In genomic region chr15:100057698-100058097, GRCm38 (mm10) we compare ENCODE assay signal across 19 mouse cellular contexts. TPM values are rescaled to one million over a fixed set of nuclear protein-coding genes. Genes with fewer than 3 reads are reported as not detected.
DNase-seq lines count a peak whose midpoint lies in the region; ATAC-seq and TF ChIP-seq lines count a peak whose summit lies in the region.
"Had no signal": no experiment of that assay in that cellular context is flagged by ENCODE, and none has a peak within 500 bp of the region (broad histone marks: within the 10 kb centered on the region; RNA-seq: fewer than 3 reads in every experiment).

No protein-coding gene starts in this region.

- peak overlapping the region; percentile 37; the same call in 1 of the 2 replicates for H3K4me2 ChIP-seq in liver, embryonic 12.5 days
- no peak overlapping the region for H3K4me2 ChIP-seq in liver, postnatal 0 days (ENCODE audit: low read depth, low read length)
- H3K4me2 ChIP-seq in liver, embryonic 14.5 days (ENCODE audit: low read depth), result no peak overlapping the region
- H3K4me2 ChIP-seq: embryonic facial prominence, embryonic 12.5 days; heart, embryonic 13.5 days; hindbrain, embryonic 15.5 days had no signal

- H3K79me2 ChIP-seq in MEL (ENCODE audit: control insufficient read depth, insufficient read depth, low read length, poor library complexity), result no peaks in the 10 kb centered on the region; the same call in 1 of the 2 replicates

- H3K36me3 ChIP-seq in liver, embryonic 12.5 days, result no peaks in the 10 kb centered on the region
- H3K36me3 ChIP-seq in liver, postnatal 0 days (replicated peaks; ENCODE audit: insufficient read depth, low read length), result 0 out of 2 replicates have a peak, but pooled peaks cover 3% of the 10 kb centered on the region
- H3K36me3 ChIP-seq in MEL (ENCODE audit: control insufficient read depth in 1 of 2, insufficient read depth in 2 of 2, low read length in 2 of 2), result peaks cover 0 to 5% of the 10 kb centered on the region in 2 experiments; a peak in 2 of 4 replicates
- H3K36me3 ChIP-seq in liver, embryonic 14.5 days (replicated peaks; ENCODE audit: control insufficient read depth, insufficient read depth, low read depth), result no peaks in the 10 kb centered on the region
- H3K36me3 ChIP-seq in splenic B cell, adult 2 months (ENCODE audit: control insufficient read depth, insufficient read depth, low read length, poor library complexity, severe bottlenecking), result no peaks in the 10 kb centered on the region; the same call in 1 of the 2 replicates
- H3K36me3 ChIP-seq: heart, embryonic 13.5 days; hindbrain, embryonic 15.5 days had no signal

- TF ChIP-seq CTCF in liver, postnatal 0 days (IDR thresholded peaks at IDR 0.05; ENCODE audit: low read depth), result no peak
- no peak for TF ChIP-seq CTCF in MEL (IDR thresholded peaks at IDR 0.05 in 2 of 3, conservative IDR thresholded peaks at IDR 0.05 in 1 of 3; ENCODE audit: control insufficient read depth in 1 of 3, insufficient read depth in 1 of 3, low read depth in 2 of 3, low read length in 3 of 3, poor library complexity in 1 of 3, severe bottlenecking in 1 of 3)
- no peak for TF ChIP-seq CTCF in liver, embryonic 14.5 days (IDR thresholded peaks at IDR 0.05; ENCODE audit: low read depth)
- no peak for TF ChIP-seq CTCF in cerebellum, adult 2 months (IDR thresholded peaks at IDR 0.05; ENCODE audit: borderline replicate concordance, insufficient read depth, low read depth, low read length)

- H3K4me3 ChIP-seq in liver, embryonic 12.5 days, result no peak overlapping the region
- H3K4me3 ChIP-seq in liver, postnatal 0 days (ENCODE audit: low read depth, low read length), result no peak overlapping the region
- no peak overlapping the region for H3K4me3 ChIP-seq in MEL (ENCODE audit: control insufficient read depth in 1 of 2, insufficient read depth in 1 of 2, low read depth in 2 of 2, low read length in 2 of 2)
- no peak overlapping the region for H3K4me3 ChIP-seq in liver, embryonic 14.5 days (ENCODE audit: insufficient read depth in 1 of 2, low read depth in 2 of 2, low read length in 2 of 2)
- no peak overlapping the region for H3K4me3 ChIP-seq in cerebellum, adult 2 months (replicated peaks; ENCODE audit: insufficient read depth, low read depth, low read length)
- H3K4me3 ChIP-seq: embryonic facial prominence, embryonic 12.5 days; gastrocnemius, adult 2 months; heart, embryonic 13.5 days; hindbrain, embryonic 15.5 days had no signal

- no peak for TF ChIP-seq RAD21 in MEL (IDR thresholded peaks at IDR 0.05; ENCODE audit: low read depth, low read length)

- 0 out of 2 replicates have a peak overlapping the region, but pooled peaks have one; percentile 31 for H3K9ac ChIP-seq in liver, embryonic 12.5 days
- H3K9ac ChIP-seq in liver, postnatal 0 days (replicated peaks), result no peak overlapping the region
- no peak overlapping the region for H3K9ac ChIP-seq in MEL (ENCODE audit: control insufficient read depth, low read depth, low read length, poor library complexity, severe bottlenecking)
- no peak overlapping the region for H3K9ac ChIP-seq in liver, embryonic 14.5 days (replicated peaks)
- H3K9ac ChIP-seq: embryonic facial prominence, embryonic 12.5 days; heart, embryonic 13.5 days; hindbrain, embryonic 15.5 days had no signal

- no peaks in the 10 kb centered on the region for H3K27me3 ChIP-seq in liver, embryonic 12.5 days (replicated peaks)
- no peaks in the 10 kb centered on the region for H3K27me3 ChIP-seq in liver, postnatal 0 days (ENCODE audit: insufficient read depth, low read length)
- no peaks in the 10 kb centered on the region for H3K27me3 ChIP-seq in MEL (ENCODE audit: control insufficient read depth in 1 of 2, insufficient read depth in 2 of 2, low read length in 2 of 2)
- H3K27me3 ChIP-seq in liver, embryonic 14.5 days (ENCODE audit: control insufficient read depth, insufficient read depth, low read length), result no peaks in the 10 kb centered on the region
- H3K27me3 ChIP-seq in splenic B cell, adult 2 months (ENCODE audit: control insufficient read depth, insufficient read depth, low read length, poor library complexity, severe bottlenecking), result no peaks in the 10 kb centered on the region
- no peaks in the 10 kb centered on the region for H3K27me3 ChIP-seq in cerebellum, adult 2 months (ENCODE audit: control insufficient read depth, insufficient read depth, low read length)
- H3K27me3 ChIP-seq: embryonic facial prominence, embryonic 12.5 days; heart, embryonic 13.5 days; hindbrain, embryonic 15.5 days had no signal

- no peak for DNase-seq in liver, postnatal 0 days
- DNase-seq in MEL (ENCODE audit: low read depth, low spot score), result no peak
- no peak for DNase-seq in liver, embryonic 14.5 days (ENCODE audit: low read depth in 3 of 3, low spot score in 3 of 3)
- peak; percentile 28 for DNase-seq in splenic B cell, adult 2 months (ENCODE audit: low read depth, low spot score)
- DNase-seq in cerebellum, adult 2 months, result no peak
- DNase-seq in kidney, adult 11 months, result no peak
- DNase-seq: adrenal gland, adult 8-10 months; adrenal gland, postnatal 36 days; cerebellum, adult 11 months; cerebellum, adult 9-10 months; cerebellum, postnatal 25 days; gastrocnemius, adult 2 months; gastrocnemius, postnatal 25 days; heart, postnatal 36 days had no signal

- TF ChIP-seq EP300 in liver, postnatal 0 days (IDR thresholded peaks at IDR 0.05; ENCODE audit: low read depth), result no peak
- peak; percentile 37 to 58; a peak in 3 of 4 replicates for TF ChIP-seq EP300 in MEL (IDR thresholded peaks at IDR 0.05; ENCODE audit: low read depth in 1 of 2, low read length in 2 of 2)
- no peak for TF ChIP-seq EP300 in liver, embryonic 14.5 days (IDR thresholded peaks at IDR 0.05; ENCODE audit: low read depth)

- 68% methylated on average over 3 of the region's 3 CpGs for WGBS in liver, embryonic 12.5 days (ENCODE audit: insufficient replicate concordance)
- WGBS in liver, postnatal 0 days (ENCODE audit: insufficient replicate concordance), result 72% methylated on average over 3 of the region's 3 CpGs
- 63% methylated on average over 3 of the region's 3 CpGs for WGBS in liver, embryonic 14.5 days (ENCODE audit: insufficient replicate concordance)
- WGBS in cerebellum, adult 2 months, result 87% methylated on average over 3 of the region's 3 CpGs

- TF ChIP-seq POLR2A in MEL (IDR thresholded peaks at IDR 0.05; ENCODE audit: control insufficient read depth in 1 of 2, insufficient read depth in 1 of 2, low read depth in 1 of 2, low read length in 2 of 2, poor library complexity in 1 of 2), result no peak
- TF ChIP-seq POLR2A in cerebellum, adult 2 months (IDR thresholded peaks at IDR 0.05; ENCODE audit: borderline replicate concordance, insufficient read depth, low read length), result no peak

- H3K27ac ChIP-seq in liver, embryonic 12.5 days, result peak overlapping the region; percentile 36; the same call in 1 of the 2 replicates
- H3K27ac ChIP-seq in liver, postnatal 0 days (ENCODE audit: low read depth), result no peak overlapping the region
- no peak overlapping the region for H3K27ac ChIP-seq in MEL (ENCODE audit: control insufficient read depth, low read depth, low read length)
- H3K27ac ChIP-seq in liver, embryonic 14.5 days, result no peak overlapping the region
- no peak overlapping the region for H3K27ac ChIP-seq in cerebellum, adult 2 months (ENCODE audit: insufficient read depth, low read length)
- H3K27ac ChIP-seq: embryonic facial prominence, embryonic 12.5 days; gastrocnemius, adult 2 months; heart, embryonic 13.5 days; hindbrain, embryonic 15.5 days had no signal

- peaks cover 54% of the 10 kb centered on the region for H3K4me1 ChIP-seq in liver, embryonic 12.5 days
- H3K4me1 ChIP-seq in liver, postnatal 0 days (ENCODE audit: insufficient read depth), result peaks cover 22% of the 10 kb centered on the region
- peaks cover 5 to 8% of the 10 kb centered on the region in 2 experiments; a peak in 3 of 4 replicates for H3K4me1 ChIP-seq in MEL (ENCODE audit: control insufficient read depth in 1 of 2, insufficient read depth in 2 of 2, low read length in 2 of 2)
- peaks cover 5 to 22% of the 10 kb centered on the region in 2 experiments for H3K4me1 ChIP-seq in liver, embryonic 14.5 days (replicated peaks; ENCODE audit: control insufficient read depth in 2 of 2, insufficient read depth in 2 of 2, low read length in 1 of 2)
- peaks cover 29% of the 10 kb centered on the region for H3K4me1 ChIP-seq in cerebellum, adult 2 months (ENCODE audit: control insufficient read depth, insufficient read depth, low read length)
- H3K4me1 ChIP-seq: embryonic facial prominence, embryonic 12.5 days had no signal

- ATAC-seq in liver, embryonic 12.5 days, result peak; percentile 27
- no peak for ATAC-seq in liver, postnatal 0 days
- peak; percentile 46; the same call in 1 of the 2 replicates for ATAC-seq in liver, embryonic 14.5 days (ENCODE audit: insufficient read depth)
- ATAC-seq: forebrain, embryonic 16.5 days had no signal

- H3K9me3 ChIP-seq in liver, embryonic 12.5 days (replicated peaks), result no peaks in the 10 kb centered on the region
- H3K9me3 ChIP-seq in liver, postnatal 0 days (ENCODE audit: low read length), result no peaks in the 10 kb centered on the region
- H3K9me3 ChIP-seq in MEL (replicated peaks; ENCODE audit: insufficient read depth, low read length), result no peaks in the 10 kb centered on the region
- H3K9me3 ChIP-seq in liver, embryonic 14.5 days (ENCODE audit: control insufficient read depth, low read length), result no peaks in the 10 kb centered on the region
- H3K9me3 ChIP-seq: embryonic facial prominence, embryonic 12.5 days; heart, embryonic 13.5 days; hindbrain, embryonic 15.5 days had no signal

TF ChIP-seq in MEL, 35 proteins besides CTCF, POLR2A, EP300 and RAD21:
- TF ChIP-seq MAX (IDR thresholded peaks at IDR 0.05; ENCODE audit: low read length) (peak; percentile 46; the same call in 1 of the 2 replicates), MYB (IDR thresholded peaks at IDR 0.05; ENCODE audit: low read depth, low read length) (no peak), MEF2A (IDR thresholded peaks at IDR 0.05; ENCODE audit: extremely low read depth, insufficient replicate concordance, low read depth, low read length, poor library complexity, severe bottlenecking) (peak; percentile 56; the same call in 1 of the 2 replicates), MXI1 (IDR thresholded peaks at IDR 0.05; ENCODE audit: low read depth, low read length) (peak; percentile 18; the same call in 1 of the 2 replicates), RCOR1 (IDR thresholded peaks at IDR 0.05; ENCODE audit: low read depth, low read length) (peak; percentile 40; the same call in 1 of the 2 replicates)
TF ChIP-seq in MEL: peak in this region for 4.

RNA-seq across cellular contexts. Expression of gene Dip2b, which starts 19.2 kb away (rescaled TPM):
- 4.9 and 5.1 TPM in 2 replicates for polyA plus RNA-seq in liver, embryonic 12.5 days (2016; fragmentation: Nextera tagmentation; extraction: Ambion mirVana)
- polyA plus RNA-seq in liver, postnatal 0 days (2015; fragmentation: Nextera tagmentation; extraction: Ambion mirVana), result 2.1 and 2.3 TPM in 2 replicates
- 15.4 and 17.8 TPM in 2 replicates for total RNA-seq in MEL (2012; rRNA removed)
- polyA plus RNA-seq in MEL (2012; ENCODE audit: insufficient read depth in 1 of 2, insufficient read length in 2 of 2, low read depth in 1 of 2, low replicate concordance in 2 of 2, missing spikeins in 1 of 2), result 10 to 100 TPM; 13.9 to 68.9 TPM
- 1.7 and 2.0 TPM in 2 replicates for polyA plus RNA-seq in liver, embryonic 14.5 days (2012; rRNA removed)
- polyA plus RNA-seq in liver, embryonic 14.5 days (2014; fragmentation: Nextera tagmentation; extraction: Ambion mirVana), result 2.5 and 2.8 TPM in 2 replicates
- 40.4 and 42.6 TPM in 2 replicates for polyA plus RNA-seq in cerebellum, adult 2 months (2012; rRNA removed)
